ENCODE assay signal across 8 mouse cellular contexts in the genomic region with DNA sequence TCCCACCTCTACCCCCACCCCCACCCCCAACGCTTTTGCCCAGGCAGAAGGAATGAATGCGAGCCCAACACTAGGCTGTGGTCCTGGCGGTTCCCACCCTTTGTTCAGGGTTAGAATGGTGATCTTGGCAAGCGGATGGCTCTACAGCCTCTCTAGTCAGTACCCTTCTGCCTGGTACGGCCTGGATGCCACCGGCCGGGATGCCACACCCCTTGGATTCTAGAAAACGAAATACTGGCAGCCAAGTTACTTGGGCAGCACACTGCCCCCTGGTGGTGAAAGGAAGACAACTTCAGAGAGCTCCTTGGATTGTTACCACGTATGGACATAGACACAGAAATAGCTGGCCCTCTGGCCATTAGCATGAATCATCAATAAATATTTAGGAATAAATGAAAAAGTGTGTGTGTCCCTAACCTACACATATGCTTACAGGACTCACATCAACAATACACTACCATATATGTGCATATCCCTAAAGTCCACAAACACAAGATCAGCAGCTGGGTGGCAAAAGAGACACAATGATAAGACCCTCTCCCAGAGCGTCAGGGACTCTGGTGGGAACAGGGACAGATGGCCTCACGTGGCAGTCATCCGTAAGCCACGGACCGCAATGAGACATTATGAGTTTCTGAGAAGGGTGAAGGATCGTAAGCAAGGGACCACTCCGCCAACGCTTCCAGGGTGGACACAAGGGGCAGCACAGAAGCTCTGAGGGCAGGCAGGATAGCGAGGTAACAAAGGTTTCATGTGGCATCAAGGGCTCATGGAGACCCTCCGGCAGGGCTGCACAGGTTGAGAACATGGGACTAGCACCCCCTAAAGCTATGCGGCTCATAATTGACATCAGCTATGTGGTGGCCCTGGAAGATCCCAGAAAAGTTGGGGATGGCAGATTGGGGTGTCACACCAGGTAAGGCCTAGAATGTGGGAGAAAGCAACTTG. TPM values are rescaled to one million over a fixed set of nuclear protein-coding genes. Genes with fewer than 3 reads are reported as not detected.
A peak's percentile ranks its signal among the peaks of the same experiment; 100 is the strongest.
DNase-seq lines count a peak whose midpoint lies in the region; ATAC-seq and TF ChIP-seq lines count a peak whose summit lies in the region.

No protein-coding gene starts in this region.

- no peak for TF ChIP-seq POLR2A in thymus, adult 2 months (IDR thresholded peaks at IDR 0.05; ENCODE audit: control insufficient read depth, extremely low read depth, insufficient read depth, low read length, poor library complexity)

- no peak overlapping the region for H3K27ac ChIP-seq in thymus, adult 2 months (ENCODE audit: control insufficient read depth, insufficient read depth, low read length)

- peak; percentile 67 for DNase-seq in thymus, adult 2 months
- no peak for DNase-seq in thymus, adult 18-20 months
- DNase-seq in embryo, embryonic 10 days (ENCODE audit: low spot score), result peak; percentile 95
- DNase-seq in gastrocnemius, postnatal 14 days, result peak; percentile 77
- DNase-seq in left cerebral cortex, postnatal 36 days (ENCODE audit: low spot score in 2 of 2), result peak; percentile 65 to 75
- DNase-seq in right cerebral cortex, postnatal 36 days (ENCODE audit: low spot score in 2 of 2), result peak; percentile 63 to 74

- peaks cover 6% of the 10 kb centered on the region; the same call in 1 of the 2 replicates for H3K4me1 ChIP-seq in thymus, adult 2 months (replicated peaks; ENCODE audit: control insufficient read depth, insufficient read depth, low read length)

- H3K4me3 ChIP-seq in thymus, adult 2 months (ENCODE audit: control insufficient read depth, insufficient read depth, low read length), result no peak overlapping the region

- 45% methylated on average over 20 of the region's 20 CpGs for WGBS in thymus, adult 2 months

- peak; percentile 53 for ATAC-seq in inflammation-experienced regulatory T-cells, adult 6 months
- ATAC-seq in megakaryocyte-erythroid progenitor cell, adult 5-6 weeks (replicated peaks; ENCODE audit: low FRiP score, low TSS enrichment, poor library complexity, severe bottlenecking), result peak; percentile 58

- intact Hi-C loops in gastrocnemius, postnatal 14 days (cut with DNase I; ENCODE audit: low total_unique reads), result loop anchor here (2.0 kb wide), 1 partner anchor 18 kb away; no protein-coding TSS in a partner anchor
- intact Hi-C loops in left cerebral cortex, postnatal 36 days (cut with DNase I), result loop anchor here (2.0 kb wide), 1 partner anchor 14 kb away; no protein-coding TSS in a partner anchor

- no peaks in the 10 kb centered on the region for H3K27me3 ChIP-seq in thymus, adult 2 months (ENCODE audit: control insufficient read depth, insufficient read depth, low read length)

- H3K36me3 ChIP-seq in thymus, adult 2 months (ENCODE audit: control insufficient read depth, insufficient read depth, low read length), result no peaks in the 10 kb centered on the region

- TF ChIP-seq CTCF in thymus, adult 2 months (IDR thresholded peaks at IDR 0.05; ENCODE audit: borderline replicate concordance, control insufficient read depth, extremely low read depth, insufficient read depth, low read length, poor library complexity), result peak; percentile 76; the same call in 1 of the 2 replicates

RNA-seq across cellular contexts. Expression of gene Pdzd7, which starts 14.5 kb away (rescaled TPM):
- polyA plus RNA-seq in thymus, adult 2 months (2012; rRNA removed), result 0.33 and 0.47 TPM in 2 replicates
- total RNA-seq in gastrocnemius, postnatal 14 days (2021), result 10 to 100 TPM in 1 of 2 experiments, 1 to 10 TPM in 1; 9.8 to 10.9 TPM
- not detected for polyA plus RNA-seq in inflammation-experienced regulatory T-cells, adult 6 months (2017; shearing (Covaris generic))
- 1 to 10 TPM; 3.3 to 5.8 TPM for total RNA-seq in left cerebral cortex, postnatal 36 days (2021)
- not detected in 2 replicates for total RNA-seq in megakaryocyte-erythroid progenitor cell, adult 5-6 weeks (2014; fragmentation: Nextera tagmentation)
- not detected in 2 replicates for total RNA-seq in megakaryocyte-erythroid progenitor cell, adult 5-6 weeks (2017)

RNA-seq across cellular contexts. Expression of gene Sfxn3, which starts 16.3 kb away (rescaled TPM):
- polyA plus RNA-seq in thymus, adult 2 months (2012; rRNA removed), result 46.9 and 61.1 TPM in 2 replicates
- 10 to 100 TPM; 21.3 to 22.1 TPM for total RNA-seq in gastrocnemius, postnatal 14 days (2021)
- 10 to 100 TPM; 61.5 to 97.7 (median 97.5) TPM for polyA plus RNA-seq in inflammation-experienced regulatory T-cells, adult 6 months (2017; shearing (Covaris generic))
- total RNA-seq in left cerebral cortex, postnatal 36 days (2021), result 100 to 1,000 TPM; 118 to 119 TPM
- total RNA-seq in megakaryocyte-erythroid progenitor cell, adult 5-6 weeks (2014; fragmentation: Nextera tagmentation), result 10.6 and 23.4 TPM in 2 replicates
- 5.8 and 6.4 TPM in 2 replicates for total RNA-seq in megakaryocyte-erythroid progenitor cell, adult 5-6 weeks (2017)

RNA-seq across cellular contexts. Expression of gene Lzts2, which starts 16.8 kb away (rescaled TPM):
- 37.6 and 41.2 TPM in 2 replicates for polyA plus RNA-seq in thymus, adult 2 months (2012; rRNA removed)
- 10 to 100 TPM; 26.8 to 29.0 TPM for total RNA-seq in gastrocnemius, postnatal 14 days (2021)
- polyA plus RNA-seq in inflammation-experienced regulatory T-cells, adult 6 months (2017; shearing (Covaris generic)), result 1 to 10 TPM in 1 of 3 experiments, under 1 TPM in 1, not detected in 1; 0.99 to 1.1 TPM
- total RNA-seq in left cerebral cortex, postnatal 36 days (2021), result 10 to 100 TPM; 36.2 to 36.3 TPM
- 9.0 and 10.2 TPM in 2 replicates for total RNA-seq in megakaryocyte-erythroid progenitor cell, adult 5-6 weeks (2014; fragmentation: Nextera tagmentation)
- total RNA-seq in megakaryocyte-erythroid progenitor cell, adult 5-6 weeks (2017), result 7.8 and 7.9 TPM in 2 replicates

RNA-seq across cellular contexts. Expression of gene Mrpl43, which starts 24.8 kb away (rescaled TPM):
- polyA plus RNA-seq in thymus, adult 2 months (2012; rRNA removed), result 121 and 137 TPM in 2 replicates
- 10 to 100 TPM; 32.9 to 35.4 TPM for total RNA-seq in gastrocnemius, postnatal 14 days (2021)
- 10 to 100 TPM; 51.6 to 65.3 (median 55.9) TPM for polyA plus RNA-seq in inflammation-experienced regulatory T-cells, adult 6 months (2017; shearing (Covaris generic))
- 10 to 100 TPM; 36.1 to 47.5 TPM for total RNA-seq in left cerebral cortex, postnatal 36 days (2021)
- 32.2 and 48.4 TPM in 2 replicates for total RNA-seq in megakaryocyte-erythroid progenitor cell, adult 5-6 weeks (2014; fragmentation: Nextera tagmentation)
- total RNA-seq in megakaryocyte-erythroid progenitor cell, adult 5-6 weeks (2017), result 26.3 and 29.0 TPM in 2 replicates

RNA-seq across cellular contexts. Expression of gene Twnk, which starts 25.6 kb away (rescaled TPM):
- polyA plus RNA-seq in thymus, adult 2 months (2012; rRNA removed), result 11.5 and 11.6 TPM in 2 replicates
- total RNA-seq in gastrocnemius, postnatal 14 days (2021), result 10 to 100 TPM; 14.5 to 15.9 TPM
- polyA plus RNA-seq in inflammation-experienced regulatory T-cells, adult 6 months (2017; shearing (Covaris generic)), result 10 to 100 TPM in 1 of 3 experiments, 1 to 10 TPM in 2; 4.7 to 10.7 (median 9.8) TPM
- total RNA-seq in left cerebral cortex, postnatal 36 days (2021), result 10 to 100 TPM; 12.3 to 14.0 TPM
- 32.5 and 37.0 TPM in 2 replicates for total RNA-seq in megakaryocyte-erythroid progenitor cell, adult 5-6 weeks (2014; fragmentation: Nextera tagmentation)
- total RNA-seq in megakaryocyte-erythroid progenitor cell, adult 5-6 weeks (2017), result 27.1 and 32.6 TPM in 2 replicates

Comparison
In these comparisons a context has a peak if more than half of its experiments do, and no peak if none do; other contexts are left out.
1. DNase-seq: peak in thymus, adult 2 months (single experiment), embryo, embryonic 10 days (single experiment), gastrocnemius, postnatal 14 days (single experiment), left cerebral cortex, postnatal 36 days (2 of 2) and right cerebral cortex, postnatal 36 days (2 of 2); none in thymus, adult 18-20 months (0 of 2).
2. RNA of gene Pdzd7, which starts 14.5 kb away (total RNA-seq): 9.8 to 10.9 TPM in gastrocnemius, postnatal 14 days and 3.3 to 5.8 TPM in left cerebral cortex, postnatal 36 days; not detected in megakaryocyte-erythroid progenitor cell, adult 5-6 weeks; every median in the first group is over 4 times any median in the second.
3. RNA of gene Sfxn3, which starts 16.3 kb away (total RNA-seq): 118 to 119 TPM in left cerebral cortex, postnatal 36 days; 21.3 to 22.1 TPM in gastrocnemius, postnatal 14 days and 5.8 to 23.4 TPM in megakaryocyte-erythroid progenitor cell, adult 5-6 weeks; every median in the first group is over 4 times any median in the second.